Mouse (Mus musculus) frontal cortex, adult 2 months (tissue): ENCODE measurements around the gene Chst15. TPM values are rescaled to one million over a fixed set of nuclear protein-coding genes. Genes with fewer than 3 reads are reported as not detected.

Experiments
- DNase-seq, 2 experiments: peaks; one replicate each; pipeline ENCODE4 v3.0.0; 2022; ENCODE audit warnings: low spot score in 1 of 2; ENCODE audit errors: extremely low spot score in 1 of 2
- polyA plus RNA-seq: library from polyadenylated mRNA; depleted of rRNA; stranded (reverse); fragments of >200 nt; gene quantifications from 2 replicates; pipeline ENCODE4 v1.2.3, GENCODE M21; 2012

Chst15 gene
- polyA plus RNA-seq, 1 experiment = 19.2 TPM

GRCm38 (mm10) chr7:132304424-132305085 is 12.5 kb downstream of the Chst15 start:
- DNase-seq = no peak

- DNase-seq = no peak
These were observed 13.0 kb downstream of the Chst15 start for GRCm38 (mm10) chr7:132303988-132304387.

DNA sequence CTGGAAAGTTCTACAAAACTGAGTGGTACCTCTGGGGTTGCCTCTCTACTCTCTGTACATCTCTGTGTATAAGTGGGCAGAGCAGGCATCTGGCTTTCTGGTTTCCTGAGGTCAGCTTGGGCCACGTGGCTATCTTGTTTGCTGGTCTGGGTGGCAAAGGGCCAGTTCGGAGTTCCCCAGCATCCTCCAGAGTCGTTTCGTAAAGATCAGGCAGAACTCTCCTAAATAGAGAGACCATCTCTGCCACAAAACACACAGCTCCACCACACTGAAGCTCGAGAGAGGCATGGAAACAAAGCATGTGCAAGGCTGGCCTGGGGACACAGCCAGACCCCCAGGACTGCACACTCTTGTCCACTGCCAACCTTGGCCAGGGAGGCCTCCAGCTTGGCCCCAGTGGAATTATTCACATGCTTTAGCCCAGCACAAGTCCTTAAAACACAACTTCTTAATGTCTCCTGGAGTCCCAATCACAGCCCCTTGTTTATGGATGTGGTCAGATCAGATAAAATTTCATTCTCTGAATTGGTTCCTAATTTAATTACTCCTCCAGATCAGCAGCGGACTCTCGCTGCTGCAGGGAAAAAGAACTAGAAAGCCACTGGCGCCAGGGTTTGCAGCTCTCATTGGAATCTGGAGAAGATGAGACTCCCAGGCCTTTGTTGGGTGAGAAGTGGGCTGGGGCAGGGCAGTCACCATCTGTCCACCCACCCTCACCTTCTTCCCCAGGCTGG is 14.4 kb downstream of the Chst15 start:
- no peak for DNase-seq

DNA sequence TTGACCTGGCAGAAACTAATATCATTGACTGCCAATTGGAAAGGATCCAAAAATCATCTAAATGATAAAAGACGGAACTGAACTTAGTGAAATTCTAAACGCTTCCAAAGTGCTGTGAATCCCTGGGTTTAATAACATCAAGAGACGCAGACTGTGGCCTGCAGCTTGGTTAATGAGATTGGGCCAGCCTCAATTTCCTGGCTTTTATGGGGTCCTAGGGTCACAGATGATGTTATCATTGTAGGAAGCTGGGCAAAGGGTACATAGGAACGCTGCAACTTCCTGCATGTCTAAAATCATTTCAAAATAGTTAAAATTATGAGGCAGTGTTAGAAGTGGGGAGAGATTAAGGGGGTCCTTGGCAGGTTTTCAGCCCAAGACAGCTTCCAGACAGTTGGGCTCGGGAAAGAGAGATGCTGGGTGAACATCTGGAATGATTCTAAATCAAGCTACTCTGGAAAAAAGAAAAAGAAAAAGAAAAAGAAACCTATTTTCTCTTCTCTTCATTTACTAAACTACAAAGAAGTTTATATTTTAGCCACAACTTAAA is 17.3 kb downstream of the Chst15 start:
- DNase-seq = no peak

DNA sequence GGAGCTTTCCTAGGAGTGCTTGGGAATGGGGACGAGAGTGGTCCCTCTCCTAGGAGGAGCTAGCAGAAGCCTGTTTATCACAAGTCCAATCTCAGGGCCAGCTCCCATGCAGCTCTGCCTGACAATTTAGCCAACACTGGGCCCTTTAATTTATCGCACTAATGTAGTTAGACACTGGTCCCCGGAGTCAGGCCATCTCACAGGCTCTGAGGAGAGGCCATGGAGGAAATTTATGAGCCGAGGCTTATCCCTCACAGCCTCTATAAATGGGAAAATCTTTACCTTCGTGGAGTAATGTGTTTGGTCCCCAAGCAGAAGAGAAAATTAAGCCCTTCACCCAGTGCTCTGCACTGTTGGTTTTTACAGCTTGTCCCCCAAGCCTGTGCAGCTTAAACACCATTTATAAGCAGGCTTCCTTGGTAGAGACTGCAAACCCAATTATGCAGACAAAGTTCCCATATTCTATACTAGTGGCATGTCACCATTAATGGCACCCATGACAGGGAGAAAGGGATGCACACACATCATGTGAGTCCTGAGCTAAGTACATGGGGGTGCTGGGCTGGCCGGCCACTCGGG is 18.5 kb downstream of the Chst15 start:
- no peak for DNase-seq

- DNase-seq = no peak
These were observed 20.2 kb downstream of the Chst15 start for GRCm38 (mm10) chr7:132296661-132297443.

- no peak for DNase-seq
These were observed 20.9 kb downstream of the Chst15 start for GRCm38 (mm10) chr7:132296132-132296531.

DNA sequence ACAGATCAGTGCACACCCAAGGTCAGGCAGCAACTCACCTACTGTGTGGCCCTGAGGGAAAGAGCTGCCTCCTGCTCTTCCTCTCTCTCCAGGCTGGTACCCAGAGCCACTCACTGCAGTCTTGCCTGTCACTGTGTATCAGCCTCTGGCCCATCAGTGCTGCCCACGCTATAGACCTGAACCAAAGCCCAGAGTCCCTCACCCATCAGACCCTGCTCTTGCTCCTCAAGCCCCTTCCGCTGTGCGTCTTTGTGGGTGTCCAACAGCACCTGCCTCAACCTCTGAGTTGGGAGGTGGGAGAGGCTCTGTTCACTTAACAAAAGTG is 29.7 kb downstream of the Chst15 start:
- no peak for DNase-seq

GRCm38 (mm10) chr7:132286630-132287339 is 30.2 kb downstream of the Chst15 start:
- no peak for DNase-seq

GRCm38 (mm10) chr7:132284795-132285194 is 32.2 kb downstream of the Chst15 start:
- peak; percentile 46 to 52 for DNase-seq

- no peak for DNase-seq
These were observed 32.8 kb downstream of the Chst15 start for GRCm38 (mm10) chr7:132284048-132284737.

DNA sequence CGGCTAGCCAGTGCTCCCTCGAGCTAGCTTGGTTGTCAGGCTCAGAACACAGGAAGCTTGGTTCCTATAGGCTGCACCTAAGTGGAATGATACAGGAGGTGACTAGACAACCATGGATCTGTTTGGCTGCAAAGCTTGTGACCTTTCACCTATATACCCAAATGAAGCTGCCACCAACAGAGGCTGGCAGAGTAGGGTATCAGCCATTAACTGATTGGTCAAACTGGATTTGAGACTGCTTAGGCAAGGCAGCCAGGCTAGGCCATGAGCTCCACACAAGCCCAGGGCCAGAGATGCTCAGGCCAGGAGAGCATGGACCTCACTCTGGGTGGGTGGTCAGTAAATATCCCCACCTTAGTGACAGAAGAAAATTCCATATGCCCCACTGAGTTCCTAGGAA is 34.5 kb downstream of the Chst15 start:
- no peak for DNase-seq

DNA sequence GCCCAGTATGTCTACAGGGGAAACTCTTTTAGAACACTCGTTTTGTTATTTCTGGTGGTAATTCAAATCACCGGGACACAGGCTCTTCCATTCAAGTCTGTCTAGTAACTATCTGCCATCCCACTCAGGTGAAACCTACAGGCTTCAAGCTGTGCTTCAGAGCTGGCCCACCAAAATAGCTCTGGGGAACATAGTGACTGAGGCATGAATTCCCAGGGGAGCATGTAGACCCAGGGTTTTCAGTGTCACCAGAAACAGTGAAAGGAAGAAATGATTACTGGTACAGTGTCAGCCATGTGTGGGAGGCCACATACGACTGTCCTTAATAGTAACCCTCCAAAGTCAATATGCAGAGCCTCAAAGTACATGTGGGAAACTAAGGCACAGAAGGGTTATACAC is 34.9 kb downstream of the Chst15 start:
- DNase-seq = no peak

DNA sequence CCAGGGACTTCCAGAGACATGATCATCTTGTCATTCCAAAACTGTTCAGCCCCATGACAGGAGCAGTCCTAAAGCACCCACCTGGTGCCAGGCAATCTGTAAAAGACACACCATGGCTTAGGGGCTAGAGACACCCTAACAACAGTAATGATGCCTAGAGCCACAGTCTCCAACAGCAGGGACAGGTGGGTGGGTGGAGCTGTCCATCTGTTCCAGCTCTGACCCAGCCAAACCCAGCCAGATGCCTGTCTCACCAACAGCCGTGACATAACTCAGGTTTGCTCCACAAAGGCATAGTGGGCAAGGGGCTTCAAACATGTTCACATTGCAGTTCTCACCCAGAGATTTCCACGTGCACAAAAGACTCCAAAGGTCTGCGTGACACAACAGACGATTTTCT is 35.3 kb downstream of the Chst15 start:
- no peak for DNase-seq

- DNase-seq = no peak
These were observed 38.4 kb downstream of the Chst15 start for GRCm38 (mm10) chr7:132278658-132279057.

GRCm38 (mm10) chr7:132276287-132276686 is 40.7 kb downstream of the Chst15 start:
- DNase-seq = no peak

GRCm38 (mm10) chr7:132273741-132274513 is 43.1 kb downstream of the Chst15 start:
- no peak for DNase-seq

GRCm38 (mm10) chr7:132272984-132273383 is 44.0 kb downstream of the Chst15 start:
- no peak for DNase-seq

- no peak for DNase-seq
These were observed 46.7 kb downstream of the Chst15 start for GRCm38 (mm10) chr7:132270364-132270763.
